Mouse (Mus musculus): ENCODE measurements at regions not wholly inside any gene's neighbourhood (a gene's known extent, or its start where the extent isn't known, plus 50 kb on each side); places are given as distances from the start of the nearest gene placed in this dataset.

GRCm38 (mm10) chr5:53357086-53357608, 90.3 kb downstream of the Smim20 start:
- Histone ChIP-seq H3K4me1 (replicated peaks; ENCODE audit: low read depth, low read length) (peaks cover 60% of the 10 kb centered on the region), H3K36me3 (ENCODE audit: insufficient read depth, low read length) (no peaks in the 10 kb centered on the region), H3K27me3 (ENCODE audit: insufficient read depth, low read length) (peaks cover 5% of the 10 kb centered on the region; the same call in 1 of the 2 replicates), H3K4me3 (replicated peaks; ENCODE audit: low read length) (no peak overlapping the region), H3K9me3 (ENCODE audit: low read length) (peaks cover 9% of the 10 kb centered on the region)
- TF ChIP-seq POU5F1 (IDR thresholded peaks at IDR 0.05; ENCODE audit: borderline replicate concordance, low read length) (no peak), CTCF (conservative IDR thresholded peaks at IDR 0.05; ENCODE audit: low read length) (no peak), NANOG (IDR thresholded peaks at IDR 0.05; ENCODE audit: borderline replicate concordance, low read length) (no peak)

DNA sequence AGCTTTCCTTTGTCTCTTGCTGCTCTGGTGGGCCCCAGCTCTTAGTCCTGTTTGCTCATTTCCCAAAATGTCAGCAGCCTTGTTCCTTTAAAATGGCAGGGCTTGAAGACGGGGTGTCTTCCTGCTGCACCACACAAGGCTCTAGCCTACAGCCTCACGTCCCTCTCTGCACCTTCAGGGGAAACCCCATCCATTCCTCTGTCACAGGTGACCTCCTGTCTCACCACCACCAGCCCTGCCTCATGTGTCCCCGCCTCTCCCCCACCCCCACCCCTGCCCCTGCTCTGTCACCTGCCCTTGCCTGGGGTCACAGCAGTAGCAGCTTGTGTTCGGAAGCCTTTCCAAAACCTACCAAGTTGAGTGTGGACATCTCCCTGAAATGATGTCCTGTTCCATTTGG, 91.3 kb downstream of the Smim20 start:
- Histone ChIP-seq H3K9me3 (ENCODE audit: low read length) (peaks cover 9% of the 10 kb centered on the region), H3K27me3 (ENCODE audit: insufficient read depth, low read length) (peaks cover 5% of the 10 kb centered on the region; the same call in 1 of the 2 replicates)
- TF ChIP-seq POU5F1 (IDR thresholded peaks at IDR 0.05; ENCODE audit: borderline replicate concordance, low read length) = no peak
- TF ChIP-seq NANOG (IDR thresholded peaks at IDR 0.05; ENCODE audit: borderline replicate concordance, low read length) = no peak
- no peak for TF ChIP-seq CTCF (conservative IDR thresholded peaks at IDR 0.05; ENCODE audit: low read length)

GRCm38 (mm10) chr5:53359887-53360286, 93.0 kb downstream of the Smim20 start:
- peaks cover 56% of the 10 kb centered on the region for H3K4me1 ChIP-seq (replicated peaks; ENCODE audit: low read depth, low read length)
- H3K9me3 ChIP-seq (ENCODE audit: low read length) = peaks cover 2% of the 10 kb centered on the region; the same call in 1 of the 2 replicates
- no peak overlapping the region for H3K4me3 ChIP-seq (replicated peaks; ENCODE audit: low read length)
- TF ChIP-seq POU5F1 (IDR thresholded peaks at IDR 0.05; ENCODE audit: borderline replicate concordance, low read length) (no peak), CTCF (conservative IDR thresholded peaks at IDR 0.05; ENCODE audit: low read length) (no peak), NANOG (IDR thresholded peaks at IDR 0.05; ENCODE audit: borderline replicate concordance, low read length) (no peak)
- peaks cover 5% of the 10 kb centered on the region; the same call in 1 of the 2 replicates for H3K27me3 ChIP-seq (ENCODE audit: insufficient read depth, low read length)
- no peaks in the 10 kb centered on the region for H3K36me3 ChIP-seq (ENCODE audit: insufficient read depth, low read length)

More for the DNA sequence above, 91.3 kb downstream of the Smim20 start:
- Histone ChIP-seq H3K4me3 (replicated peaks; ENCODE audit: low read length) (no peak overlapping the region), H3K4me1 (replicated peaks; ENCODE audit: low read depth, low read length) (peaks cover 51% of the 10 kb centered on the region), H3K36me3 (ENCODE audit: insufficient read depth, low read length) (no peaks in the 10 kb centered on the region)

- no peaks in the 10 kb centered on the region for H3K36me3 ChIP-seq (ENCODE audit: insufficient read depth, low read length)
- H3K4me1 ChIP-seq (replicated peaks; ENCODE audit: low read depth, low read length) = peaks cover 53% of the 10 kb centered on the region
- H3K9me3 ChIP-seq (ENCODE audit: low read length) = no peaks in the 10 kb centered on the region
- H3K4me3 ChIP-seq (replicated peaks; ENCODE audit: low read length) = no peak overlapping the region
- no peak for TF ChIP-seq POU5F1 (IDR thresholded peaks at IDR 0.05; ENCODE audit: borderline replicate concordance, low read length)
- no peak for TF ChIP-seq CTCF (conservative IDR thresholded peaks at IDR 0.05; ENCODE audit: low read length)
- no peak for TF ChIP-seq NANOG (IDR thresholded peaks at IDR 0.05; ENCODE audit: borderline replicate concordance, low read length)
- H3K27me3 ChIP-seq (ENCODE audit: insufficient read depth, low read length) = peaks cover 5% of the 10 kb centered on the region; the same call in 1 of the 2 replicates
Measured at GRCm38 (mm10) chr5:53361295-53361694, 94.4 kb downstream of the Smim20 start.

DNA sequence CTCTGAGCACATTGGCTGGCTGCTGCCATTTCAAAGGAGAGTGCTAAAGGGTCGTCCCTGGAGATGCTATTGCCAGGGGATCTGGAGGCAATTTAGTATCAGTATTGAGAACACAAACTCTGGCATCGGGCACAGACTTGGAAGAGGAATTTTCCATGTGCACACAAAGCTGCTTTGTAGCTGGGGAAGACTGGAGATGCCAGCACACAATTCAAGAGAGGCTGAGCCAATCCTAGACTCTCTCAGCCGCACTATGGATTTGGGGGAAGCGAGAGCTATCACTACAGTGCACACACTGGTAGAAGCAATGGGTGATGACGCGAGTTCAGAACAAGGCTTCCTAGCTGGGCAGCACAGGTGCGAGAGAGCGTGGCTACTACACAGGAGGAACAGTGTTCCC, 97.0 kb downstream of the Smim20 start:
- Histone ChIP-seq H3K9me3 (ENCODE audit: low read length) (no peaks in the 10 kb centered on the region), H3K4me1 (replicated peaks; ENCODE audit: low read depth, low read length) (peaks cover 29% of the 10 kb centered on the region), H3K4me3 (replicated peaks; ENCODE audit: low read length) (no peak overlapping the region), H3K27me3 (ENCODE audit: insufficient read depth, low read length) (peaks cover 5% of the 10 kb centered on the region; the same call in 1 of the 2 replicates), H3K36me3 (ENCODE audit: insufficient read depth, low read length) (no peaks in the 10 kb centered on the region)
- TF ChIP-seq CTCF (conservative IDR thresholded peaks at IDR 0.05; ENCODE audit: low read length) = no peak
- no peak for TF ChIP-seq NANOG (IDR thresholded peaks at IDR 0.05; ENCODE audit: borderline replicate concordance, low read length)
- no peak for TF ChIP-seq POU5F1 (IDR thresholded peaks at IDR 0.05; ENCODE audit: borderline replicate concordance, low read length)

DNA sequence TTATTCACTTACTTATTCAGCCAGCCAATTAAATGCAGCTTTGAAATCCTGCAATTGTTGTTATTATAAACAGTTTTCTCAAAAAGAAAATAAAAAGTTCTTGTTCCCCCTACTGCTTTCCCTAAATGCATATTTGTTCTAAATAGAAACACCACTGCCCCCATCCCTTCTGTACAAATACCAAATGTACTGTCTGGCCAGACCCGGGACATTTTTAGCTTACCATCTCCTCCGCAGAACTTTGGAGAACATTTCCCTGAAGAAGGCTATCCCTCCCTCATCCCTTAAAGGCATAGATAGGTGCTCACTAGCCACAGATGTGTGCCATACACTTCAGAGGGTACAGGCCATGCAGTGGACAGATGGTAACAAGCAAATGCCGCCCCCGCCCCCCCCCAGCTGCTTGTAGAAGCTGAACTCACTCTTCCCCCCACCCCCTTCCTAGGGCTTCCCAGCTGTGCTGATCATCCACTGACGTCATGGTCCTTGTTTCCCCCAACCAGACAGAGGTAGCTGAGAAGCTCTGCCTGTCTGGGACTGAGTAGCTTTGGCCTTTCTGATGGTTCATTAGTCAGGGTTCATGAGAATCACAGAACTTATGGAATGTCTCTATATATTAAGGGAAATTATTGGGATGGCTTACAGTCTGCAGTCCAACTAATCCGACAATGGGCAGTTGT, 98.9 kb upstream of the Rbpj start:
- H3K27me3 ChIP-seq (ENCODE audit: insufficient read depth, low read length) = peaks cover 3% of the 10 kb centered on the region; the same call in 1 of the 2 replicates
- no peaks in the 10 kb centered on the region for H3K36me3 ChIP-seq (ENCODE audit: insufficient read depth, low read length)
- peaks cover 17% of the 10 kb centered on the region for H3K4me1 ChIP-seq (replicated peaks; ENCODE audit: low read depth, low read length)
- TF ChIP-seq CTCF (conservative IDR thresholded peaks at IDR 0.05; ENCODE audit: low read length) (no peak), NANOG (IDR thresholded peaks at IDR 0.05; ENCODE audit: borderline replicate concordance, low read length) (no peak), POU5F1 (IDR thresholded peaks at IDR 0.05; ENCODE audit: borderline replicate concordance, low read length) (no peak)
- no peak overlapping the region for H3K4me3 ChIP-seq (replicated peaks; ENCODE audit: low read length)
- peaks cover 7% of the 10 kb centered on the region for H3K9me3 ChIP-seq (ENCODE audit: low read length)

GRCm38 (mm10) chr5:53370272-53370671, 95.7 kb upstream of the Rbpj start:
- H3K27me3 ChIP-seq (ENCODE audit: insufficient read depth, low read length) = peaks cover 8% of the 10 kb centered on the region; the same call in 1 of the 2 replicates
- H3K4me1 ChIP-seq (replicated peaks; ENCODE audit: low read depth, low read length) = peaks cover 5% of the 10 kb centered on the region
- peaks cover 7% of the 10 kb centered on the region for H3K9me3 ChIP-seq (ENCODE audit: low read length)
- TF ChIP-seq CTCF (conservative IDR thresholded peaks at IDR 0.05; ENCODE audit: low read length) = no peak
- no peak for TF ChIP-seq POU5F1 (IDR thresholded peaks at IDR 0.05; ENCODE audit: borderline replicate concordance, low read length)
- no peak for TF ChIP-seq NANOG (IDR thresholded peaks at IDR 0.05; ENCODE audit: borderline replicate concordance, low read length)
- no peaks in the 10 kb centered on the region for H3K36me3 ChIP-seq (ENCODE audit: insufficient read depth, low read length)
- no peak overlapping the region for H3K4me3 ChIP-seq (replicated peaks; ENCODE audit: low read length)

DNA sequence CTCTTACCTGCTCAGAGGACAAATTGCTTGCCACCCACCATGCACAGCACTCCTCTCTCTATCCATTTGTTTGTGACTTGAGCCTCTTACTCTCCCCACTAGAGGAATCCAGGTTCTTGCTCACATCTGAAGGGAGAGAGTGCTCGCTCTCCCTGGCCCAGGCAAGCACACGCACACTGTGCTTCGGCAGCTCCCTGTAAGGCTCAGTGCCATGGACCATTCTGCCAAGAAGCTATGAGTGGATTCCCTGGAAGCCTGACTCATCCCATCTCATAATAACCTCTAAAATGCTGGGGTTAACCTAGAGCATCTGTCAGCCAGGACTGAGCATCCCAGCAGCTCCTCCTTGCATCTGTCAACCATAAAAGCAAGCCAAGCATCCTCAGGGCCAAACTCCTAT, 94.3 kb upstream of the Rbpj start:
- Histone ChIP-seq H3K27me3 (ENCODE audit: insufficient read depth, low read length) (peaks cover 15% of the 10 kb centered on the region), H3K4me1 (replicated peaks; ENCODE audit: low read depth, low read length) (0 out of 2 replicates have a peak, but pooled peaks cover 3% of the 10 kb centered on the region), H3K9me3 (ENCODE audit: low read length) (peaks cover 7% of the 10 kb centered on the region), H3K36me3 (ENCODE audit: insufficient read depth, low read length) (no peaks in the 10 kb centered on the region), H3K4me3 (replicated peaks; ENCODE audit: low read length) (no peak overlapping the region)
- no peak for TF ChIP-seq POU5F1 (IDR thresholded peaks at IDR 0.05; ENCODE audit: borderline replicate concordance, low read length)
- TF ChIP-seq CTCF (conservative IDR thresholded peaks at IDR 0.05; ENCODE audit: low read length) = no peak
- TF ChIP-seq NANOG (IDR thresholded peaks at IDR 0.05; ENCODE audit: borderline replicate concordance, low read length) = no peak
